Mouse (Mus musculus): ENCODE data around the gene Rec114. TPM values are rescaled to one million over a fixed set of nuclear protein-coding genes. Genes with fewer than 3 reads are reported as not detected.

Rec114 gene
- not detected in 2 replicates for polyA plus RNA-seq (2012; ENCODE audit: insufficient read depth, insufficient read length, low replicate concordance, missing spikeins)

GRCm38 (mm10) chr9:58743702-58744248, at the start of gene Rec114:
TSS of gene Rec114 (minus strand) at chr9:58743964.
- no peak within 1 kb of the TSS for H3K27ac ChIP-seq (ENCODE audit: insufficient read depth, low read depth, low read length)
- H3K4me1 ChIP-seq (ENCODE audit: control insufficient read depth, insufficient read depth, low read length): no peaks in the 10 kb centered on the region; the same call in 1 of the 2 replicates
- 97% methylated on average over 3 of the region's 3 CpGs for WGBS
- no peak for TF ChIP-seq POLR2A (IDR thresholded peaks at IDR 0.05; ENCODE audit: insufficient read depth, low read depth, low read length)
- no peak within 1 kb of the TSS for H3K4me3 ChIP-seq (ENCODE audit: insufficient read depth, low read depth, low read length)

- H3K4me3 ChIP-seq (ENCODE audit: insufficient read depth, low read depth, low read length): no peak overlapping the region
- H3K27ac ChIP-seq (ENCODE audit: insufficient read depth, low read depth, low read length): no peak overlapping the region
- TF ChIP-seq POLR2A (IDR thresholded peaks at IDR 0.05; ENCODE audit: insufficient read depth, low read depth, low read length) (no peak), CTCF (IDR thresholded peaks at IDR 0.05; ENCODE audit: insufficient read depth, low read depth, low read length) (no peak)
- no peaks in the 10 kb centered on the region for H3K4me1 ChIP-seq (ENCODE audit: control insufficient read depth, insufficient read depth, low read length)
- 86% methylated on average over 3 of the region's 3 CpGs for WGBS
These were observed 45.7 kb upstream of the Rec114 start for GRCm38 (mm10) chr9:58789476-58789875.

- TF ChIP-seq POLR2A (IDR thresholded peaks at IDR 0.05; ENCODE audit: insufficient read depth, low read depth, low read length) (no peak), CTCF (IDR thresholded peaks at IDR 0.05; ENCODE audit: insufficient read depth, low read depth, low read length) (no peak)
- Histone ChIP-seq H3K27ac (ENCODE audit: insufficient read depth, low read depth, low read length) (no peak overlapping the region), H3K4me3 (ENCODE audit: insufficient read depth, low read depth, low read length) (no peak overlapping the region), H3K4me1 (ENCODE audit: control insufficient read depth, insufficient read depth, low read length) (no peaks in the 10 kb centered on the region)
- WGBS: 11% methylated on average over 2 of the region's 2 CpGs
These were observed 31.6 kb upstream of the Rec114 start for GRCm38 (mm10) chr9:58775363-58775762.

- WGBS: 49% methylated on average over 3 of the region's 3 CpGs
- no peak overlapping the region for H3K27ac ChIP-seq (ENCODE audit: insufficient read depth, low read depth, low read length)
- no peak overlapping the region for H3K4me3 ChIP-seq (ENCODE audit: insufficient read depth, low read depth, low read length)
- H3K4me1 ChIP-seq (ENCODE audit: control insufficient read depth, insufficient read depth, low read length): peaks cover 4% of the 10 kb centered on the region
- TF ChIP-seq CTCF (IDR thresholded peaks at IDR 0.05; ENCODE audit: insufficient read depth, low read depth, low read length) (no peak), POLR2A (IDR thresholded peaks at IDR 0.05; ENCODE audit: insufficient read depth, low read depth, low read length) (no peak)
These were observed 31.0 kb upstream of the Rec114 start for GRCm38 (mm10) chr9:58774761-58775160.

GRCm38 (mm10) chr9:58769943-58770342, 26.2 kb upstream of the Rec114 start:
- peaks cover 4% of the 10 kb centered on the region for H3K4me1 ChIP-seq (ENCODE audit: control insufficient read depth, insufficient read depth, low read length)
- WGBS: 63% methylated on average over 12 of the region's 12 CpGs
- H3K27ac ChIP-seq (ENCODE audit: insufficient read depth, low read depth, low read length): no peak overlapping the region
- TF ChIP-seq POLR2A (IDR thresholded peaks at IDR 0.05; ENCODE audit: insufficient read depth, low read depth, low read length): no peak
- no peak overlapping the region for H3K4me3 ChIP-seq (ENCODE audit: insufficient read depth, low read depth, low read length)

GRCm38 (mm10) chr9:58766959-58767955, 23.5 kb upstream of the Rec114 start:
- no peak overlapping the region for H3K4me3 ChIP-seq (ENCODE audit: insufficient read depth, low read depth, low read length)
- 57% methylated on average over 17 of the region's 17 CpGs for WGBS
- TF ChIP-seq CTCF (IDR thresholded peaks at IDR 0.05; ENCODE audit: insufficient read depth, low read depth, low read length) (no peak), POLR2A (IDR thresholded peaks at IDR 0.05; ENCODE audit: insufficient read depth, low read depth, low read length) (no peak)
- peaks cover 4% of the 10 kb centered on the region for H3K4me1 ChIP-seq (ENCODE audit: control insufficient read depth, insufficient read depth, low read length)
- H3K27ac ChIP-seq (ENCODE audit: insufficient read depth, low read depth, low read length): no peak overlapping the region

GRCm38 (mm10) chr9:58764354-58764753, 20.6 kb upstream of the Rec114 start:
- 76% methylated on average over 5 of the region's 5 CpGs for WGBS
- no peak overlapping the region for H3K4me3 ChIP-seq (ENCODE audit: insufficient read depth, low read depth, low read length)
- TF ChIP-seq CTCF (IDR thresholded peaks at IDR 0.05; ENCODE audit: insufficient read depth, low read depth, low read length) (no peak), POLR2A (IDR thresholded peaks at IDR 0.05; ENCODE audit: insufficient read depth, low read depth, low read length) (no peak)

GRCm38 (mm10) chr9:58763114-58763513, 19.4 kb upstream of the Rec114 start:
- Histone ChIP-seq H3K4me3 (ENCODE audit: insufficient read depth, low read depth, low read length) (no peak overlapping the region), H3K4me1 (ENCODE audit: control insufficient read depth, insufficient read depth, low read length) (no peaks in the 10 kb centered on the region), H3K27ac (ENCODE audit: insufficient read depth, low read depth, low read length) (no peak overlapping the region)
- WGBS: 93% methylated on average over 4 of the region's 4 CpGs
- TF ChIP-seq CTCF (IDR thresholded peaks at IDR 0.05; ENCODE audit: insufficient read depth, low read depth, low read length): no peak
- TF ChIP-seq POLR2A (IDR thresholded peaks at IDR 0.05; ENCODE audit: insufficient read depth, low read depth, low read length): no peak

More at GRCm38 (mm10) chr9:58764354-58764753, 20.6 kb upstream of the Rec114 start:
- H3K27ac ChIP-seq (ENCODE audit: insufficient read depth, low read depth, low read length): no peak overlapping the region
- no peaks in the 10 kb centered on the region for H3K4me1 ChIP-seq (ENCODE audit: control insufficient read depth, insufficient read depth, low read length)

- WGBS: 72% methylated on average over 2 of the region's 2 CpGs
- no peak for TF ChIP-seq POLR2A (IDR thresholded peaks at IDR 0.05; ENCODE audit: insufficient read depth, low read depth, low read length)
- TF ChIP-seq CTCF (IDR thresholded peaks at IDR 0.05; ENCODE audit: insufficient read depth, low read depth, low read length): no peak
- no peaks in the 10 kb centered on the region for H3K4me1 ChIP-seq (ENCODE audit: control insufficient read depth, insufficient read depth, low read length)
- no peak overlapping the region for H3K27ac ChIP-seq (ENCODE audit: insufficient read depth, low read depth, low read length)
- no peak overlapping the region for H3K4me3 ChIP-seq (ENCODE audit: insufficient read depth, low read depth, low read length)
These were observed 18.3 kb upstream of the Rec114 start for GRCm38 (mm10) chr9:58762086-58762485.
